Mouse (Mus musculus) left cerebral cortex, postnatal 36 days (tissue): ENCODE data around the gene Myh9. TPM values are rescaled to one million over a fixed set of nuclear protein-coding genes. Genes with fewer than 3 reads are reported as not detected.
A peak's percentile ranks its signal among the peaks of the same experiment; 100 is the strongest.

Experiments
- DNase-seq, 2 experiments: peaks; one replicate each; pipeline ENCODE4 v3.0.0; 2021 to 2022; ENCODE audit warnings: low spot score in 2 of 2, mixed read lengths in 1 of 2
- intact Hi-C: fragments of 180-260 bp; cut with DNase I; formaldehyde crosslinking; loops from one replicate; pipeline ENCODE4 v1.15.1; 2025
- total RNA-seq, 2 experiments: library from RNA; stranded (reverse); gene quantifications; 2 replicates each; pipeline ENCODE4 v1.2.3; 2021

Myh9 gene
- 10 to 100 TPM; 58.0 to 77.6 TPM for total RNA-seq

DNA sequence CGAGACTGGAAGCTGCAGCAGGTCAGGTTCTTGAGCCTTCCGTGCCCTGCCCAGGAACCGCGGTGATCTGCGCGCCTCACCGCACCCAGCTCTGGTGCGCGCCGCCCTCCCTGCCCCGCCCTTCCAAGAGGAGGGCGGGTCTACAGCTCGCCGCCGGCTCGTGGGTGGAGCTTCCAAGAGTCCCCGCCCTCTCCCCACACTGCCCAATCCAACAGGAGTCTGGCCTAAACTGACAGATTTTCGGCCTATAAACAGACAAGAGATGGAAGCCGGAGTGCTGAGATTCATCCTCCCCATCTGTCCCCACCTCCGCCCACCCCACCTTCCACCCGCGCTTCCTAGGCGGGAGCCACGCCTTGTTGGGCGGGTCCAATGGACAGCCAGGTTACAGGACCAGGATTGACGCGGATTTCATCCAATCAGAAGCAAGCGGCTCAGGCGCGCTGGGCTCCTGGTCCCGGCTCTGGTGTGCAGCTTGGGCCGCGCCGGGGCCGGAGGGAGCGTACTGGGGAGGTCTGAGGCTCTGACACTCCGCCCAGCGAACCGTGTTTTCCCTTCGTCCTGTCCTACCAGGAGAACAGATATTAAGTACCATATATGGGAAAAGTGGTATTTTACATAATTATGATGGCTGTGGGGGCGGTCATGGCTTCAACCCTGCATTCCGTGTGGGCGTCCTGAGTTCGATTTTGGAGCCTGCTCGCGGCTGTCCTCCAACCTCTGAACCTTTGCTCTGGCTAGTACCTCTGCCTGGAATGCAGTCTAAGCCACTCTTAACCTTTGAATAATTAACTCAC, at the start of gene Myh9:
TSS of gene Myh9 (minus strand) at position 129 of the 797 bp plus-strand sequence.
- intact Hi-C loops, result loop anchor here (5.0 kb wide), 2 partner anchors 40 to 75 kb away; no protein-coding TSS in a partner anchor
- peak; percentile 98 for DNase-seq

DNA sequence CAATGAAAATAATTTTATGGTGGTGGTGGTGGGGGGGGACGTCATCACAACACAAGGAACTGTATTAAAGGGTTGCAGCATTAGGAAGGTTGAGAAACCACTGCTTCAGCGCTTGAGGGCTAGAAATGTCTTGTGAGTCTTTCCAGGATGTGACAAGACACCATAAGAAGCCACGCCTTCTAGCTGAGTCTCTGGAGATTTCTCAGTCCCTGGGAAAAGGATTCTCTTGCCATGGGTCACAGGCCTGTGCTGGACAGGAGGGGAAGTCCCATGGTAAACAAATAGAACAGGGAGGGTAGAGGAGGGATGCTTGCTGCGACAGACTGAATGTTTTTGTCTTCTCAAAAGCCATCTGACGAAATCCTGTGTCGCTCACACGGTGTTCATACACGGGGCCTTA, 49.8 kb upstream of the Myh9 start:
- DNase-seq, result no peak
- intact Hi-C loops, result no loop called here

DNA sequence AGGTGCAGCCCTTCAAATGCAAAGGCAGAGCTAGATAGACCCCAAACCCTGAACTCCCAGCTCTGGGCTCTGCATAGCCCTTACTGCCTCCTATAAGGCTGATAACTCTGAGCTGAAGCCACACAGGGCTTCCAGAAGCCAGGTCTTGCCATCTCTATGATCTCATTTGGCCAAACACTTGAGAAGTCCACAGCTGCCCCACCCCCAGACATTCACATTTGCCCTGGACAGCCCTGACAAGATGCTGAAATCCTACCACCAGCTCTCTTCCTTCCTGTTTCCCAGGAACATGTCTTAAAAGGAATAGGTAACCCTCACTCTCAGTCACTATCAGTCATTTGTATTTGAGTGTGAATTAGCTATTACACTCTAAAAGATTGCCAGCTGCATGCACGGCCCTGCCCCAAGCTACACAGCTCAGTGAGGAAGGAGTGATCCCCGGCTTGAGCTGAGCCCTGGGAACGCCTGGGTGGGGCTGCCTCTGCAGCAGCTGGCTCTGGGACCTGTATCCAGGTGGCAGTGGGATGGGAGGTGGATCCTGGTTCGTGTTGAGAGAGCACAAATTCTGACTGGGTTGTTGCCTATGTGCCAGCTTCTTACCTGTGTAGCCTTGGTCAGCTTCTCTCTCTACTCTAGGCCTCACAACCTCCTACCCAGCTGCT, 47.9 kb upstream of the Myh9 start:
- DNase-seq, result no peak
- intact Hi-C loops, result no loop called here

DNA sequence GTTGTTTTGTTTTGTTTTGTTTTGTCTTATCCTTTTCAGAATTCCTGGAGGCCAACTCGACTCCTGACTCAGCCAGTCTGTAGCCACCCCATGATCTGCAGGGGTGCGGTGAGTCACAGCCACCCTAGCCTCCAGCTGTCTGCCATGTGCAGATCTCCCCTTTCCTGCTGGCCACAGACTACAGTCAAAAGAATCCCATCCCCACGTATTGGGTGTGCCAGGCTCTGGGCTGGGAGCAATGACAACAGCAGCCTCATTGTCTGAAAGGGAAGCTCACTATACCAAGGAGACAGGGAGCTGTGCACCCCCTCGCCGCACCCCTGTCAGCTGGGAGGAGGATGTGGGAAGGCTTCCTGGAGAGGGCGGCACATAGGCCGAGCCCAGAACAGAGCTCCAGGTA, 46.3 kb upstream of the Myh9 start:
- DNase-seq, result no peak
- intact Hi-C loops, result no loop called here

DNA sequence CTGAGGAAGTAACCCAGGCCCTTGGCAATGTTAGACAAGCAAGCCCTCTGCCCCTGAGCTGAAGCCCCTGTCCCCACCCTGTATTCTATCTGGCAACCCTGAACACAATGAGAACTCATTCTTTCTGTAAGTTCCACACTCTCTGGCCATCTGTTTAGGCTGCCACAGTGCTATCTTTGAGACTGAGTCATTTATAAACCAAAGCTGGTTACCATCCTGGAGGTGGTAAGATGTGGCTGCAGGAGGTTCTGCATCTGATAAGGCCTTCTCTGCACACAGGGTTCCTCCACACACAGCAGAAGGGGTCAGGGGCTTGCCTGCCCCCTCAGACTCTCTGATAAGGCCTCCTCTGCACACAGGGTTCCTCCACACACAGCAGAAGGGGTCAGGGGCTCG, 45.1 kb upstream of the Myh9 start:
- intact Hi-C loops, result no loop called here

DNA sequence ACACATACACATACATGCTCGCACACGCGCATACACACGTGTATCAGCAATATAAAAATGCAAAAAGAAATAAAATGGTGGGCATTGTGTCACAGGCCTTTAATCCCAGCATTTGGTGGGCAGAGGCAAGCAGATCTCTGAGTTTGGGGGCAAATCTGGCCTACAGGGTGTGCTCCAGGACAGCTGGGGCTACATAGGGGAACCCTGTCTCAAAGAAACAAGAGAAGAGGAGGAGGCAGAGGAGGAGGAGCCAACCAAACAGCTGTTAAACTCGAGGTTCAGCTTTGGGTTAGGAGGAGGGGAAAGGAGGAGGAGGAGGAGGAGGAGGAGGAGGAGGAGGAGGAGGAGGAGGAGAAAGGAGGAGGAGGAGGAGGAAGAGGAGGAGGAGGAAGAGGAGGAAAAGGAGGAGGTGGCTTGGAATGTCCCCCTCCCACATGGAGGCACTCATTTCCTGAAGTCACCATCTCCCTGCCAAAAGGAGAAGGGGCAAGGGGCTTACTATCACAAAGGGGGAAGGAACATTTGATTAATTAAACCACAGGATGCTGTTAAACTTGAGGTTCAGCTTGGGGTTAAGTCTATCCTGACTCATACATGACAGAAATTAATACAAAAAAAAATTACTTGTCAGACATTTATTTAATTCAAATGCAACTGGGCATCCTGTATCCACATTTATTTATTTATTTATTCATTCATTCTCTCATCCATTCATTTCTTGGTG, 44.6 kb upstream of the Myh9 start:
- intact Hi-C loops, result no loop called here
- DNase-seq, result no peak

More for the DNA sequence above, 45.1 kb upstream of the Myh9 start:
- DNase-seq, result peak; percentile 19 to 35

DNA sequence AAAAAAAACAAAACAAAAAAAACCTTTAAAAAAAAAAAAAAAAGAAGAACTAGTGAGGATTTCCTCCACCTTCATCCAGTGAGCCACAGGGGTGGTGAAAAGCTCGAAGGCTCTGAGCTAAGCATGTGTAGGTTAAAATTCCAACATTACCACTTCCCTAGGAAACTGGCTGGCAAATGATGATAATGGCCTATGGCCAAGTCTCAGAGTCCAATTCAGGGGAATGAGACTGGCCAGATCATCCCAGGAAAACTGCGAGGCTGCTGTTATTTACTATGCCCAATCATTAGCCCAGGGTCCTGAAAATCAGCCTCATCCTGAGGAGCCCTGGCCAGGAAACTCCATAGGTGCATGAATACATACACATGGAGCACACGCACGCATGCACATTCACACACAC, 44.0 kb upstream of the Myh9 start:
- DNase-seq, result no peak
- intact Hi-C loops, result no loop called here

DNA sequence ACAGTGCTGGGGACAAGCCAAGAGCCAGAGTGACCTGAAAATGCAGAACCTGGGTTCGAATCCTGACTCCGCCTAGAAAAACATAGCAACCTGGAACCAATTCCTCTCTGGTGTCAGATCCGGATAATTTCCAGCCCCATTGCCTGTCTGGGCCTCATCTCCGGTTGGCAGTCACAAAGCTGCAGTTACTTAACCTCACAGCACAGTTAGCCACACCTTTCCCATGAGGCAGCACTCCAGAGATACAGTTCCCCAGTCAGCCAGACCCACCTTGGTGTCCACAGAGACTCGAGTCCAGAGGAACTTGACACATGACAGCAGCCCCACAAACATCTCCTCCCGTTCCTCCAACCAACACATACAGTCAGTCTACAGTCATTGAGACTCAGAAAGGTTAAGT, 43.2 kb upstream of the Myh9 start:
- DNase-seq, result no peak
- intact Hi-C loops, result no loop called here

DNA sequence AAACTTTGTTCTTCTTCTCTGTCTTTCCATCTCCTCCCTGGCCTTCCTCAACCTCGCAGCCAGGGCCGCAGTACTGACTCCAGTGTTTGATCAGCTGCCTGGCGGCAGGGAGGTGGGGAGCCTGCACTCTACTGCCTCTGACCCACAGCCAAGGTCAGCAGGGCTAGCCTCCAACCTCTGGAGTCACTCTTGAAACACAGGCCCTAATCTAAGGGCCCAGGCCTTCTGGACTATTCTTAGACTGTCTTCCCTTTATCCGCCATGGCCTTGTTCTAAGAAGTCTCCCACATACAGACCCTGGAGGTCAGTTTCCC, 41.7 kb upstream of the Myh9 start:
- no peak for DNase-seq
- intact Hi-C loops, result no loop called here

DNA sequence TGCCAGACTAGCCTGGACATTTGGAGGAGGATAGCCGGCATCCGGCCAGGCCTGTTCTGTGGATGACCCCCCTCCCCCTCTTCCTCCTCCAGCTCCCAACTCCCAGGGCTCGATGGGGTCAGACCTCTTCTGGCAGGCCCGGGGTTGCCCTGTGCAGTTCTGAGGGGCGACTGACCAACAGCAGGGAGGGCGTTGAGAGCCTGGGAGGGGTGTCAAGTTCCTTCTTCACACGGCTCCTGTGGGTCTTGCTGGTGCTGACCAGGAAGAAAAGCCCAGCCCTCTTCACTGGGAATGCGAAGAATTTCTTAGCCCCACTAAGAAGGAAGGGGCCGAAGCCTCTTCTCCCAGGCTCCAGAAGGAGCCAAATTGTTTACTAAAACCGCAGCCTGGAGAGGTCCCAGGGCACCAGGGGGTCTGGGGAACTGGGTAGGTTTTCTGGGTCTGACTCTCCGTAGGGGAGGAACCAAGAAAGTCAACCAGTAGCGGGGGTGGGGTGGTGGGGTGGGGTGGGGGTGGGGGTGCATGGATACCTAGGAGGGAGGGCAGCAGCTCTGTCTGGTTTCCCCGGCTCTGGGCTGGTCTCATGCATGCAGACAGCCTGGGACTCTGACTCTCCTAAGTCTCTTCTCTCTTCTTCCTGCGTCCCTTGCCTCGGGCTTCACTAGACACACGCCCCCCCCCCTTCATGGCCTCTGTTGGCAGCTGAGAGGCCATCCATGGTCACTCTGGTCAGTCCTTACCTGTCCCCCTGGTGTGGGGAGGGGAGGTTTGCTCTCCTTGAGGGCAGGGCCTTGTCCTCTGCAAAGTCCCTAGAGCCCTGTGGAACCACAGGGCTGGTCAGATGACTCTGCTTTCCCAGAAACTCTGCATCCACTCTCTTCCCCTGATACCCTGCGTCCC, 41.1 kb upstream of the Myh9 start:
- DNase-seq, result no peak
- intact Hi-C loops, result no loop called here

DNA sequence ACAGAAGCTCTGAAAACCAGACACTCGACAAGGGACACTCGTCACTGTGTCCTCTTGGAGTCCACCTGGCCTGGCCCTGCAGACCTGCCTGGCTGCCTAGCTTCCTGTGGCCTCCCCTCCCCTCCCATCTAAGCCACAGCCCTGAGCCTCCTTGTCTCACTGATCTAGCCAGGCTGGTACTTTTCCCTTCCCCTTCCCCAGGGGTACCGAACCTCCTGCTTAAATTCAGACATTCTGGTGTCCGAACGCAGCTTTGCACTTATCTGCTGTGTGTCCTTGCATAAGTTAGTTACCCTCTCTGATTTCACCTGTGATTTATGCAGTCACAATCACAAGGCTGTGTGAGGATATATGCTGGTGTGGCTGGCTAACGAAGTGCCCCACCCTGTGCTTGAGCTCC, 40.3 kb upstream of the Myh9 start:
- no peak for DNase-seq
- intact Hi-C loops, result no loop called here

DNA sequence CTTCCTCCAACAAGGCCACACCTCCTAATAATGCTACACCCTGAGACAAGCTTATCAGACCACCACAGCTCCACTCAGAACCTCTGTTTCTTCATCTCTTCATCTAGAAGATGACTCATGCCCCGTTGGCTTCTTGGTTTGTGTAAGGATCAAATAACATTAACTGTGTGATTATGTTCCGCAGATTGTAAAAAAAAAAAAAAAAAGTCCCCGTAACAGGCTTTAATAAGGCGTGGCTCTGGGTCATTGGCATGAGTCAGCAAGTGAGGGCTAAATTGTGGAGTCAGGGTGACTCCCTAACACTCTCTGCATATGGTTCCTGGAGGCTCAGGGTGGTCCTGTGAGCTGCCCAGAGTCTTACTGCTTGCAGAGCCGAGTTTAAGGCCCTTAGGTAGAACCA, 39.7 kb upstream of the Myh9 start:
- intact Hi-C loops, result no loop called here
- no peak for DNase-seq

DNA sequence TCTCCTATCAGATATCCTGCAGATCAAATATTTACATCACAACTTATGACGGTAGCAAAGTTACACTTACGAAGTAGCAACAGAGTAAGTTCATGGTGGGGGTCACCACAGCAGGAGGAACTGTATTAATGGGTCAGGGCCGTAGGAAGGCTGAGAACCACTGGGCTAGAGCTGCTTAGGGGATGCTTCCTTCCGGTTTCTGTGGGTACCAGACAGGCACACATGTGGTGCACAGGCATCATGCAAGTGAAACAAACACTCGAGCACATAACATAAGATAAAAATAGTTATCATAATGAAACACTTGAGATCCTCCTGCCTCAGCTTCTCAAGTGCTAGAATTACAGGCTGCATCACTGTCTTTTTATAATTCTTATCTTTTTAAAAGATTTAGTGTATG, 38.8 kb upstream of the Myh9 start:
- DNase-seq, result no peak
- intact Hi-C loops, result no loop called here

DNA sequence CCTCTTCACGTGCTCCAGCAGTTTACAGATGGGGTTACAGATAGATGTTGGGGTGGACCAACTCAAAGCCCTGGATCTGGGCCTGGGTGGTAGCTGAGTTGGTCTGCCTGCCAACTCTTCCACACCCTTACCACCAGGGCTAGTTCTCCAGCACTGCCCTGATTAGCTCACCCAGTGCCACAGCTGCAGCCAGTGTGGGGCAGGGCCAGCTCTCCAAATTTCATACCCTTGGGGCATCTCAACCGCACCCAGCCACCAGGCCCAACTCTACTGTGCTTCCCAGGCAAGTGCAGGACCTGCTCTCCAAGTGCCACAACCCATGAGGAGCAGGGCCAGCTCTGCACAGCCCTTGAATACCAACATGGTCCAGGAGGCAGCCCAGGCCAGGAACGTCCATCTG, 37.8 kb upstream of the Myh9 start:
- intact Hi-C loops, result no loop called here
- DNase-seq, result no peak

DNA sequence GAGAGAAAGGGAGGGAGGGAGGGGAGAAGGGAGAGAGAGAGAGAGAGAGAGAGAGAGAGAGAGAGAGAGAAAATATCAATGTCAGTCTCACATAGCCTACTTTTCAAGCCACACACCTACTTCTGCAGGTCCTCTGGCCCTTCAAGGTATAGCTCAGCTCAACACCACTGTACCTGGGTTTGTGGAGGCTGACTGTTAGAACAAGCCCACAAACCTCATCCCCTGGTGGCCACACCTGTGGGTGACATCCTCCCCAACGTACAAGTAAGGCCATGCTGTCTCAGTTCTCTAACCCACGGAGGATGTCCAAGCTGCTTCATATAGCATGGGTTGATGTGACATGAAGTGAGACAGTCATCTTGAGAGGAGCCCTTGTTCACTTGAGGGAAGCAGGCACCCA, 35.2 kb upstream of the Myh9 start:
- intact Hi-C loops, result no loop called here
- no peak for DNase-seq

DNA sequence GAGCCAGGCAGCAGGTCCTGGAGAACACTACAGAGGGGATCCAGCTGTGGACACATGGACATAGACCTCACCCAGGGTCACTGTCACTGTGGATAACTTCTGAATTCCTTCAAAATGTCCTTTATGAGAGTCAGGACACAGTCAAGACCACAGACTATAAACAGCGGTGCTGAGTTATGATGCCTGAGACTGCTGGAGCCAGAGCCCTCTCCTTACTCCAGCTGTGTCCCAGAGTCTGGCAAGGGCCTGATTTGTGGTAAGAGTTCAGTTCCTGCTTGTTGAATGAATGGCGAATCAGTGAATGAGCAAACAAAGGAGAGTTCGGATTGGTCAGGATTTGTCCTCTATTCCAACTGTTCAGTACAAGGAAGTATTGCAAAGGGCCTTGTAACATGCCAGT, 34.7 kb upstream of the Myh9 start:
- intact Hi-C loops, result no loop called here
- no peak for DNase-seq

DNA sequence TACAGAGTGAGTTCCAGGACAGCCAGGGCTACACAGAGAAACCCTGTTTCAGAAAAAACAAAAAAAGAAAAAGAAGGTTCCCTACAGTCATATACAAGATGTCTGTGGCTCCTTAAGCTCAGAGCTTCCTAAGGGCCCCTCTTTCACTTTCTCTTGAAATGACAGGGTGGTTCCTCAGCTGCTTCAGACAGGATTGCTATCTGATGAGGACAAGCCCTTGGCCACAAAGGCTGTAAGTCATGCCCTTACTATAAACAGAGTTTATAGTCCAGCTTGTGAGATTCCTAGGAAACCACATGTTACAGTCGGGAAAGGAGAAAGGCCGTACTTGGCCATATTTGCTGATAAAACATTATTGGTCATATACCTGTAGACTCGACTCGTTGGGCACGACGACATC, 34.0 kb upstream of the Myh9 start:
- no peak for DNase-seq
- intact Hi-C loops, result no loop called here

DNA sequence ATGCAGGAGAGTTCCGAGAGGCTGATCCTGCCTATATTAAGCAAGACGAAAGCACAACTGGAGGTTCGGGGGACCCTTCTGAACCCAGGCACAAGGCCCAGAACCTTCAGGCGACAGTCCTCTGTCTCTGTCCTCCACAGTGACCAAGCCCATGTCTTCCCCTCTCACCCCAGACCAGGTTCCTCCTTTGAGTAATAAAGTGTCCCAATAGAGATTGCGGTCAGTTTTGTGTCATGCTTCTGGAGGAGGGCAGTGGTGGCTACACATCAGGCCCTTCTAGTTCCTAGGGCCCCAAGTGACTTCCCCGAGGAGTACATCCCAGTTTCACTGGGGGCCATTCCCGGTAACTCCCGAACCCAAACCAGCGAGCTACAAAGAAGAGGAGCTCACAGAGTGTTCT, 32.8 kb upstream of the Myh9 start:
- no peak for DNase-seq
- intact Hi-C loops, result no loop called here

DNA sequence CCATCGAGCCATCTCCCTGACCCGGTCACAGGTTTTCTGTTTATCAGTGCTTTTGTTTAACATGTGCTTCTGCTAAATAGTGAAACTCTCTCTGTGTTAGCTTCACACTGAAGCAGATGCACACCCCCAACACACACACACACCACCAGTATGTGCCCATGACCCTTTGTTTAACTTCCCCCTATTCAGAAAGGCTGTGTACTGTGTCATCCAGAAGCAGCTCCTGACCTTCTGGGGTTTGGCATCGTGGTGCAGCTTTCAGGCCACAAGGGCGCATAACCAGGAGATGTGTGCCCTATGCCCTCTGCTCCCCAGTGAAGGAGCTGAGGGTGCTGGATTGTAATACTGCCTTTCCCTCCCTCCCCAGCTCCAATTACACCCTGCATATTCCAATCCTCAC, 32.3 kb upstream of the Myh9 start:
- intact Hi-C loops, result no loop called here
- DNase-seq, result no peak

DNA sequence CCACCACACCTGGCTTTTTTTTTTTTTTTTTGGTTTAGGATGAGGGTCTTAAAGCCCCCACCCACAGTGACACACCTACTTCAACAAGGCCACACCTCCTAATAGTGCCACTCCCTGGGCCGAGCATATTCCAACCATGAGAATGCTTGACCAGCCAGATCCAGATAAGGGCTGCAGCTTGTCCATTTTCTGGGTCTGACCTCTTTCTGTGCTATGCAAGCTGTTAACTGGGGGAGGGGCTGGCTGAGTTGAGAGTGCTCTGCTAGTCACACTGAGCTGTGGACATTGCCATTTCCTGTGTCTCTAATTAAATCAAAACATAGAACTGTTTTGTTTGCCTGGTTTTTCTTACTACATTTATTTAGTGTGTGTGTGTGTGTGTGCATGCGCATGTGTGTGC, 31.6 kb upstream of the Myh9 start:
- intact Hi-C loops, result no loop called here
- no peak for DNase-seq
